Mouse (Mus musculus) heart, embryonic 11.5 days (tissue): ENCODE results near the gene Dab1. TPM values are rescaled to one million over a fixed set of nuclear protein-coding genes. Genes with fewer than 3 reads are reported as not detected.

Experiments used
- ATAC-seq: fragments of 200-750 bp; cut with Nextera tagmentation; replicated peaks from 2 replicates; pipeline ENCODE4 v1.8.0; 2017; ENCODE audit warnings: moderate library complexity; ENCODE audit not compliant: insufficient number of reproducible peaks, low FRiP score, low TSS enrichment
- H3K27ac ChIP-seq: fragments of 300-500 bp; sonication (generic); 2 replicates; pipeline ENCODE4 v1.5.1; 2014; ENCODE audit warnings: mild to moderate bottlenecking, low read depth, low read length
- H3K27me3 ChIP-seq: fragments of 300-500 bp; sonication (generic); 2 replicates; pipeline ENCODE4 v1.6.1; 2014; ENCODE audit warnings: mild to moderate bottlenecking, low read length, mixed read lengths; ENCODE audit not compliant: control insufficient read depth, insufficient read depth
- H3K36me3 ChIP-seq: fragments of 300-500 bp; sonication (generic); 2 replicates; pipeline ENCODE4 v1.6.1; 2014; ENCODE audit warnings: mild to moderate bottlenecking, low read length, moderate library complexity, mixed read lengths; ENCODE audit not compliant: control insufficient read depth, insufficient read depth
- H3K4me1 ChIP-seq: fragments of 300-500 bp; sonication (generic); 2 replicates; pipeline ENCODE4 v1.6.1; 2014; ENCODE audit warnings: low read length; ENCODE audit not compliant: control insufficient read depth, insufficient read depth
- H3K4me2 ChIP-seq: fragments of 300-500 bp; sonication (generic); 2 replicates; pipeline ENCODE4 v1.6.1; 2014; ENCODE audit warnings: mild to moderate bottlenecking, moderate library complexity
- H3K4me3 ChIP-seq: fragments of 300-500 bp; sonication (generic); 2 replicates; pipeline ENCODE4 v1.5.1; 2014; ENCODE audit warnings: low read depth, low read length
- H3K9ac ChIP-seq: fragments of 300-500 bp; sonication (generic); 2 replicates; pipeline ENCODE4 v1.6.1; 2014; ENCODE audit warnings: mild to moderate bottlenecking, low read depth, low read length, moderate library complexity
- H3K9me3 ChIP-seq: fragments of 300-500 bp; sonication (generic); replicated peaks from 2 replicates; pipeline ENCODE4 v1.6.1; 2016; ENCODE audit warnings: low read length; ENCODE audit not compliant: control insufficient read depth
- WGBS: fragments of 180-500 bp; shearing (Covaris S2); extraction: QIAGEN DNeasy Blood & Tissue Kit; methylation state at CpG from one replicate; pipeline ENCODE4 v1.1.7; 2014; ENCODE audit not compliant: insufficient replicate concordance; 5-methylcytosine and 5-hydroxymethylcytosine counted together
- polyA plus RNA-seq: library from polyadenylated mRNA; unstranded; fragments of >200 nt; fragmentation: Nextera tagmentation; extraction: Ambion mirVana; gene quantifications from 2 replicates; pipeline ENCODE4 v1.2.1, GENCODE M21; 2014

Gene Dab1
- polyA plus RNA-seq, 1 experiment from 2014 or later: 1.9 TPM

- H3K4me1 ChIP-seq: no peaks in the 10 kb centered on the region; the same call in 1 of the 2 replicates
- H3K4me3 ChIP-seq: no peak overlapping the region
- H3K27ac ChIP-seq: no peak overlapping the region
- H3K9ac ChIP-seq: no peak overlapping the region
- H3K27me3 ChIP-seq: no peaks in the 10 kb centered on the region
- no peak overlapping the region for H3K4me2 ChIP-seq
- ATAC-seq: no peak
- no peaks in the 10 kb centered on the region for H3K36me3 ChIP-seq
- WGBS: 53% methylated on average over 4 of the region's 4 CpGs
- no peaks in the 10 kb centered on the region for H3K9me3 ChIP-seq
These were observed 1173.0 kb downstream of the Dab1 start for GRCm38 (mm10) chr4:104792111-104792510.
